Mouse (Mus musculus) left cerebral cortex, postnatal 14 days (tissue): ENCODE measurements around the gene Ppp1r12a. TPM values are rescaled to one million over a fixed set of nuclear protein-coding genes. Genes with fewer than 3 reads are reported as not detected.

Experiments used
- DNase-seq, 2 experiments: peaks; one replicate each; pipeline ENCODE4 v3.0.0; 2021 to 2022; ENCODE audit warnings: low spot score in 2 of 2, mixed read lengths in 1 of 2
- intact Hi-C: fragments of 180-260 bp; cut with DNase I; formaldehyde crosslinking; loops from one replicate; pipeline ENCODE4 v1.15.1; 2025
- total RNA-seq, 2 experiments: library from RNA; stranded (reverse); gene quantifications; 2 replicates each; pipeline ENCODE4 v1.2.3; 2021

Gene Ppp1r12a
- total RNA-seq, 2 experiments from 2014 or later: 127 to 136 TPM

DNA sequence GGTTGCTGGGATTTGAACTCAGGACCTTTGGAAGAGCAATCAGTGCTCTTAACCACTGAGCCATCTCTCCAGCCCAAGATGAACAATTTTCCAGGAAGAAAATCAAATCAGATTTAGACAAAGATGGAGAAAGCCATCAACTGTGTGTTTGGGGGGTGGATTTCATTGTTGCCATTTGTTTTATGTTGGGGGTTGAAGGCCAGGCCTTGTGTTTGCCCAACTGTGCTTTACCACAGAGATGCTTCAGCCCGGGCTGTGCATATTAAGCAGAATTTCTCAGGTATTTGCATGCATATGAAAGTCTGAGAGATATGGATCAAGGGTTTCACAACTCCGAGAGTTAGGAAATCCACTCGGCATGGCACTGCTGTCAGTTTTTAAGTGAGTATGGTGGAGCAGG lies 149.4 kb downstream of the Ppp1r12a start:
- intact Hi-C loops: no loop called here
- no peak for DNase-seq

DNA sequence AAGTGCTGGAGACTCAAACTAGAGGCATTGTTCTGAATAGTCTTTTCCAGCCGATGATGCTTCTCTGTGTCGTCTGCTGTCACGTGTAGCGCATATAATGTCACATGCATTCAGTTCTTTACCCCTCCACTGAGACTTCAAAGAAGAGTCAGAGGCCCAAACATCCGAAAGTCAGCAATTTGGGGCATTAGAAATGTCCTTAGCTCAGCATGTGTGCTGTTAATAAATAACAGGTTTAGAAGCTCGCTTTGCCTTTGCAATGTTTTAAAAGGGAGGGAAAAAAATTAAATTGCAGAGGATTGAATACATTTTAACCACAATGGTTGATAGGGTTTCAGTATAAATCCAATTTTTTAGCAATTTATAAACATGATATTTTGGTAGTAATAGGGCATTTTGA lies 151.9 kb downstream of the Ppp1r12a start:
- intact Hi-C loops: no loop called here
- DNase-seq: no peak

DNA sequence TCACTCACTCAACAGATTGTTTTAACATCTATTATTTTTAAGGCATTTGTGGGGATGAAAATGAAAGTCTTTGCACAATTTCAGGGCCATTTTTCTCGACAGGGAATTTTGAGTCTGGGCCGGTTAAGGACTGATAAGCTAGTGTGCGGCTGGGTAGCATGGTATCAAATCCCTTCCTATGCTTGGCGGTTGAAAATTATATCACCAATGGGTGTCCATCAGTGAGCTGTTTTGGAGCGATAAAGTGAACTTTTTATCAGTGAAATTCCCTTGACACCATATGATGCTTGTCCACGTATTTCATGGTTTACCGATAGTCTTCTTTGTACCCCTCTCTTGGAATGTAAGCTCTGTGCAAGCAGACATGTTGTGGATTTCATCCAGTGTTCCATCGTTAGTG lies 152.4 kb downstream of the Ppp1r12a start:
- intact Hi-C loops: no loop called here
- DNase-seq: no peak

DNA sequence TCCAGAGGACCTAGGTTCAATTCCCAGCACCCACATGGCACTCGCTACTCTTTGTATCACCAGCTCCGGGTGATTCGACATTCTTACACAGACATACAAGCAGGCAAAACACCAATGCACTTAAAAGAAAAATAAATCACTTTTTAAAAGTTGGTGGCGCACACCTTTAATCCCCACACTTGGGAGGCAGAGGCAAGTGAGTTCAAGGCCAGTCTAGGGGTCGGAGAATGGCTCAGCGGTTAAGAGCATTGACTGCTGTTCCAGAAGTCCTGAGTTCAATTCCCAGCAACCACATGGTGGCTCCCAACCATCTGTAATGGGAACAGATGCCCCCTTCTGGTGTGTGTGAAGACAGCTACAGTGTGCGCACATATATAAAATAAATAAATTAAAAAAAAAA lies 153.2 kb downstream of the Ppp1r12a start:
- DNase-seq: no peak

GRCm38 (mm10) chr10:108328356-108328755 lies 166.4 kb downstream of the Ppp1r12a start:
- DNase-seq: no peak
- intact Hi-C loops: loop anchor here (10.0 kb wide), 1 partner anchor 86 kb away; no protein-coding TSS in a partner anchor

More for the DNA sequence above, 153.2 kb downstream of the Ppp1r12a start:
- intact Hi-C loops: no loop called here

GRCm38 (mm10) chr10:108328983-108329382 lies 167.0 kb downstream of the Ppp1r12a start:
- DNase-seq: no peak
- intact Hi-C loops: loop anchor here (10.0 kb wide), 1 partner anchor 86 kb away; no protein-coding TSS in a partner anchor

DNA sequence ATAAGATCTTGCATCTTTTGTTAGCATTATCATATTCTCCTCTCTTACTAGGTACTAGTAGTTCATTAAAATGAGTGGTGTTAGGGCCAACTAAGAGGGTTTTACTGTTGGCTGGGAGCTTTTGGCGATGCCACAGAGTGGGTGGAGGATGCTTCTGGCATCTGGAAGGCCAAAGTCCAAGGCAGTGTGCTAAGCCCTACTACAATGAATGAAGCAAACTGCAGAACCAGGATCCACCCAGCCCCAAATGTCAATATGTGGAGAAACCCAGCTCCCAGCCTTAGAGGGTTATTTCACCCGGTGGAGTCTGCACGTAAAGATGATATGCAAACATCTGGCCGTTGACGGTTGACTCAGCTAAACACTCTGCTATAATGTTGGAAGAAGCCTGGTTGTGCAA lies 167.8 kb downstream of the Ppp1r12a start:
- intact Hi-C loops: loop anchor here (10.0 kb wide), 1 partner anchor 85 kb away; no protein-coding TSS in a partner anchor
- no peak for DNase-seq

GRCm38 (mm10) chr10:108330964-108331363 lies 169.0 kb downstream of the Ppp1r12a start:
- intact Hi-C loops: no loop called here
- DNase-seq: no peak

GRCm38 (mm10) chr10:108331784-108332561 lies 170.0 kb downstream of the Ppp1r12a start, which contains the start of gene Pawr:
Gene Pawr, plus strand, starts transcription at chr10:108332121.
- intact Hi-C loops: no loop called here
- DNase-seq: peak in 1 of 2 experiments; percentile 40

- DNase-seq: peak in 1 of 2 experiments; percentile 9
- intact Hi-C loops: no loop called here
These were observed 170.9 kb downstream of the Ppp1r12a start for GRCm38 (mm10) chr10:108332571-108333541.

DNA sequence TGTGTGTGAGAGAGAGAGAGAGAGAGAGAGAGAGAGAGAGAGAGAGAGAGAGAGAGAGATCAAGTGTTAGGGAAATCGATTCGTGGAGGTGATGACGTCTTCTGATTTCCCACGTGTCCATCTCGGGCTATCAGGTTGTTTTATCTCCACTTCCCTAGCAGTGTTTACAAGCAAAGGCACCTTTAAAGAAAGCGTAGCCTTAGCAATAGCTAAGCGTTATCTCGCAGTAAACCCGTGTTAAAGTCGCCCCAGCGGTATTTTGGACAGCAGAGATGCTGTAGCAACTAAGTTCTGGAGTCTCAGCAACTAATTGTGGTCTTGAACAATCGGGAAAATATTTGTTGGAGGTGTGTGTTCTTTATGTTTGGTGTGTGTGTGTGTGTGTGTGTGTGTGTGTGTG lies 171.6 kb downstream of the Ppp1r12a start:
- DNase-seq: no peak
- intact Hi-C loops: no loop called here

Other genes starting within 250 kb of the Ppp1r12a start
- gene Pawr, start 169.9 kb downstream of the Ppp1r12a start, total RNA-seq: 1 to 10 TPM; 2.6 to 3.2 TPM